Mouse (Mus musculus): Measurements from ENCODE around the gene Gm6169. TPM values are rescaled to one million over a fixed set of nuclear protein-coding genes. Genes with fewer than 3 reads are reported as not detected.
A peak's percentile ranks its signal among the peaks of the same experiment; 100 is the strongest.

Gm6169 gene
- polyA plus RNA-seq, 1 experiment from 2014 or later = 1.9 TPM

GRCm38 (mm10) chr13:97080201-97080600 is 18.8 kb downstream of the Gm6169 start:
- H3K27ac ChIP-seq (ENCODE audit: low read depth, low read length) = no peak overlapping the region
- ATAC-seq (replicated peaks; ENCODE audit: low FRiP score) = no peak
- 68% methylated on average over 2 of the region's 2 CpGs for WGBS

GRCm38 (mm10) chr13:97077556-97077955 is 21.5 kb downstream of the Gm6169 start:
- H3K27me3 ChIP-seq (replicated peaks; ENCODE audit: control insufficient read depth, insufficient read depth, low read length) = no peaks in the 10 kb centered on the region; the same call in 1 of the 2 replicates
- ATAC-seq (replicated peaks; ENCODE audit: low FRiP score) (no peak), DNase-seq (ENCODE audit: low spot score) (no peak)
- peaks cover 5% of the 10 kb centered on the region; the same call in 1 of the 2 replicates for H3K4me1 ChIP-seq (replicated peaks; ENCODE audit: control insufficient read depth, insufficient read depth, low read length)
- H3K4me3 ChIP-seq (ENCODE audit: low read depth, low read length) = no peak overlapping the region
- WGBS = 77% methylated on average over 2 of the region's 2 CpGs
- H3K9me3 ChIP-seq (ENCODE audit: control insufficient read depth, low read length) = no peaks in the 10 kb centered on the region
- H3K9ac ChIP-seq (ENCODE audit: low read depth, low read length) = no peak overlapping the region
- H3K4me2 ChIP-seq = no peak overlapping the region
- H3K36me3 ChIP-seq (ENCODE audit: control insufficient read depth, insufficient read depth, low read length) = no peaks in the 10 kb centered on the region
- no peak overlapping the region for H3K27ac ChIP-seq (ENCODE audit: low read depth, low read length)

More at GRCm38 (mm10) chr13:97080201-97080600, 18.8 kb downstream of the Gm6169 start:
- Histone ChIP-seq H3K4me1 (replicated peaks; ENCODE audit: control insufficient read depth, insufficient read depth, low read length) (peaks cover 5% of the 10 kb centered on the region; the same call in 1 of the 2 replicates), H3K4me2 (no peak overlapping the region), H3K9me3 (ENCODE audit: control insufficient read depth, low read length) (no peaks in the 10 kb centered on the region), H3K36me3 (ENCODE audit: control insufficient read depth, insufficient read depth, low read length) (no peaks in the 10 kb centered on the region), H3K4me3 (ENCODE audit: low read depth, low read length) (no peak overlapping the region), H3K9ac (ENCODE audit: low read depth, low read length) (no peak overlapping the region), H3K27me3 (replicated peaks; ENCODE audit: control insufficient read depth, insufficient read depth, low read length) (no peaks in the 10 kb centered on the region)
- no peak for DNase-seq (ENCODE audit: low spot score)

- no peaks in the 10 kb centered on the region for H3K9me3 ChIP-seq (ENCODE audit: control insufficient read depth, low read length)
- no peaks in the 10 kb centered on the region for H3K36me3 ChIP-seq (ENCODE audit: control insufficient read depth, insufficient read depth, low read length)
- H3K27ac ChIP-seq (ENCODE audit: low read depth, low read length) = no peak overlapping the region
- no peak overlapping the region for H3K4me3 ChIP-seq (ENCODE audit: low read depth, low read length)
- H3K27me3 ChIP-seq (replicated peaks; ENCODE audit: control insufficient read depth, insufficient read depth, low read length) = no peaks in the 10 kb centered on the region; the same call in 1 of the 2 replicates
- no peaks in the 10 kb centered on the region; the same call in 1 of the 2 replicates for H3K4me1 ChIP-seq (replicated peaks; ENCODE audit: control insufficient read depth, insufficient read depth, low read length)
- no peak overlapping the region for H3K9ac ChIP-seq (ENCODE audit: low read depth, low read length)
- DNase-seq (ENCODE audit: low spot score) (no peak), ATAC-seq (replicated peaks; ENCODE audit: low FRiP score) (no peak)
- WGBS = 54% methylated on average over 1 of the region's 1 CpGs
- H3K4me2 ChIP-seq = no peak overlapping the region
Measured at GRCm38 (mm10) chr13:97073497-97073896, 25.5 kb downstream of the Gm6169 start.

GRCm38 (mm10) chr13:97071626-97072241 is 27.3 kb downstream of the Gm6169 start:
- ATAC-seq (replicated peaks; ENCODE audit: low FRiP score) = peak; percentile 62
- Histone ChIP-seq H3K9ac (ENCODE audit: low read depth, low read length) (peak overlapping the region; percentile 91), H3K4me3 (ENCODE audit: low read depth, low read length) (peak overlapping the region; percentile 90), H3K4me1 (replicated peaks; ENCODE audit: control insufficient read depth, insufficient read depth, low read length) (peaks cover 4% of the 10 kb centered on the region; the same call in 1 of the 2 replicates), H3K27ac (ENCODE audit: low read depth, low read length) (peak overlapping the region; percentile 84), H3K9me3 (ENCODE audit: control insufficient read depth, low read length) (no peaks in the 10 kb centered on the region), H3K4me2 (peak overlapping the region; percentile 89), H3K36me3 (ENCODE audit: control insufficient read depth, insufficient read depth, low read length) (no peaks in the 10 kb centered on the region), H3K27me3 (replicated peaks; ENCODE audit: control insufficient read depth, insufficient read depth, low read length) (no peaks in the 10 kb centered on the region; the same call in 1 of the 2 replicates)
- under 1% methylated on average over 67 of the region's 76 CpGs for WGBS
- DNase-seq (ENCODE audit: low spot score) = peak; percentile 69

GRCm38 (mm10) chr13:97070931-97071625 is 28.0 kb downstream of the Gm6169 start:
- Histone ChIP-seq H3K27me3 (replicated peaks; ENCODE audit: control insufficient read depth, insufficient read depth, low read length) (no peaks in the 10 kb centered on the region; the same call in 1 of the 2 replicates), H3K9me3 (ENCODE audit: control insufficient read depth, low read length) (no peaks in the 10 kb centered on the region), H3K27ac (ENCODE audit: low read depth, low read length) (peak overlapping the region; percentile 84), H3K36me3 (ENCODE audit: control insufficient read depth, insufficient read depth, low read length) (no peaks in the 10 kb centered on the region), H3K4me3 (ENCODE audit: low read depth, low read length) (peak overlapping the region; percentile 90), H3K9ac (ENCODE audit: low read depth, low read length) (peak overlapping the region; percentile 91), H3K4me2 (peak overlapping the region; percentile 89), H3K4me1 (replicated peaks; ENCODE audit: control insufficient read depth, insufficient read depth, low read length) (peaks cover 7% of the 10 kb centered on the region; the same call in 1 of the 2 replicates)
- DNase-seq (ENCODE audit: low spot score) = peak; percentile 58
- peak; percentile 33 for ATAC-seq (replicated peaks; ENCODE audit: low FRiP score)
- under 1% methylated on average over 65 of the region's 85 CpGs for WGBS

DNA sequence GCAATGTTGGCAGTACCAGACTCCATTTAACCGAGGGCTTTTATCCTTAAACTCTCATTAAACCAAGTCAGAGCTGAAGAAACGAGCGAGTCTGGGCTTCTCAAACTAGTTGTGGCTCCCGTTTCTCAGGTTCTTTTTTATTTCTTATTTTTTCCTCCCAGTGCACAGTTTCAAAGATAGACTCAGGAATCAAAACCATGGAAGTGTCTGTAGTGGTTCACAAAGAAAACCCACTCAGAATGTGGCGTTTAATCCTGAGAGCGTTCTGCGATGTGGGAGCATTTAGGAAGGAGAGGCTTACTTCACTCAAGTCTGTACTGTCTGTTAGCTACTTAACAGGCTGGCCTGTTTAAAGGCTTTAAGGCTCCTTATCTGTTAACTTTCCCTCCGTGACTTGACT is 30.9 kb downstream of the Gm6169 start:
- Histone ChIP-seq H3K36me3 (ENCODE audit: control insufficient read depth, insufficient read depth, low read length) (no peaks in the 10 kb centered on the region), H3K4me3 (ENCODE audit: low read depth, low read length) (peak overlapping the region; percentile 33), H3K4me2 (peak overlapping the region; percentile 64), H3K9me3 (ENCODE audit: control insufficient read depth, low read length) (no peaks in the 10 kb centered on the region), H3K27ac (ENCODE audit: low read depth, low read length) (peak overlapping the region; percentile 89), H3K9ac (ENCODE audit: low read depth, low read length) (peak overlapping the region; percentile 59; the same call in 1 of the 2 replicates), H3K4me1 (replicated peaks; ENCODE audit: control insufficient read depth, insufficient read depth, low read length) (peaks cover 17% of the 10 kb centered on the region), H3K27me3 (replicated peaks; ENCODE audit: control insufficient read depth, insufficient read depth, low read length) (no peaks in the 10 kb centered on the region; the same call in 1 of the 2 replicates)
- DNase-seq (ENCODE audit: low spot score) = no peak
- WGBS = 60% methylated on average over 8 of the region's 8 CpGs
- ATAC-seq (replicated peaks; ENCODE audit: low FRiP score) = no peak

GRCm38 (mm10) chr13:97067691-97068090 is 31.3 kb downstream of the Gm6169 start:
- ATAC-seq (replicated peaks; ENCODE audit: low FRiP score) (no peak), DNase-seq (ENCODE audit: low spot score) (no peak)
- H3K9ac ChIP-seq (ENCODE audit: low read depth, low read length) = peak overlapping the region; percentile 59
- H3K4me1 ChIP-seq (replicated peaks; ENCODE audit: control insufficient read depth, insufficient read depth, low read length) = peaks cover 17% of the 10 kb centered on the region
- 27% methylated on average over 6 of the region's 6 CpGs for WGBS
- no peaks in the 10 kb centered on the region for H3K9me3 ChIP-seq (ENCODE audit: control insufficient read depth, low read length)
- H3K27ac ChIP-seq (ENCODE audit: low read depth, low read length) = peak overlapping the region; percentile 89
- no peaks in the 10 kb centered on the region for H3K36me3 ChIP-seq (ENCODE audit: control insufficient read depth, insufficient read depth, low read length)
- H3K4me2 ChIP-seq = peak overlapping the region; percentile 64
- peak overlapping the region; percentile 33 for H3K4me3 ChIP-seq (ENCODE audit: low read depth, low read length)
- H3K27me3 ChIP-seq (replicated peaks; ENCODE audit: control insufficient read depth, insufficient read depth, low read length) = no peaks in the 10 kb centered on the region; the same call in 1 of the 2 replicates

DNA sequence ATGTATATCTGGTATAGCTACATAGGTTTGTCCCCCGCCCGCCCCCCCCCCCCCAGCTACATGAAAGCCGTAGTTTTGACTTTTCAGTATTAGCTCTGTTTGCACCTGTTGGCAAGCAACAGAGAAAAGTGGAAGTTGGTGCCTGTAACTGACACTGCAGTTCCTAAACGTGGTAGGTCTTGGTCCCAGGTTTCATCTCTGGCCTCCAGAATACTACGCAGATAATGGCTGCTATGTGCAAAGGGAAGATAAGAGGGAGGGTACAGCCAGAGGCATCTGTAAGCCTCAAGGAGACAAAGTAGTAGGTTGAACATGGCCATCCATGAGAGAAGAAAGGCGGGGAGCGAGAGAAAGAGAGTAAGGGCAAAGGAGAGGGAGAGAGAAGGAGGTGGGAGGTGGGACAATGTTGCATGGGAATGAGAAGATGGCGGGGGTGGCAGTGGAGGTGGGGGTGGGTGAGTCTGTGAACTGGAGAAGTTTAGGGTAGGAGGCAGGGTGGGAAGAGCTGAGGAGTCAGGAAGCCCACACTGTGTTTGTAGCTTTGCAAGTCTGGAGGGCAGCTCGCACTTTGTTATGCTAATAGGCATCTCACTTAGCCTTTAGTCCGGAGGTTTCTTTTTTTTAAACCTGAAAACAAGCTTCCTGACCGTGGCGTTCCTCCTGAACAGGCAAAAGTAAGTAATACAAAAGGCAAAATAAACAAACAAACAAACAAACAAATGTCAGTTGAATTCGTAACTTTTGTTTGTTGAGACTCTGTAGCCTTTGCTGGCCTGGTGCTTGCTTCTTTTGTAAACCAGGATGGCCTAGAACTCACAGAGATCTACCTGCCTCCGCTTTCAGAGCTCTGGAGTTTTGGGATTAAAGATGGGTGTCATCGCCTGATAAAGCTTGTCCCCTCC is 32.1 kb downstream of the Gm6169 start, which contains the start of gene Fam169a:
TSS of gene Fam169a (plus strand) at position 638 of the 902 bp plus-strand sequence.
- WGBS = 44% methylated on average over 15 of the region's 15 CpGs
- peak within 1 kb of the TSS; percentile 64 for H3K4me2 ChIP-seq
- peaks cover 17% of the 10 kb centered on the region for H3K4me1 ChIP-seq (replicated peaks; ENCODE audit: control insufficient read depth, insufficient read depth, low read length)
- peak within 1 kb of the TSS; percentile 89 for H3K27ac ChIP-seq (ENCODE audit: low read depth, low read length)
- peak within 1 kb of the TSS; percentile 33 for H3K4me3 ChIP-seq (ENCODE audit: low read depth, low read length)
- H3K36me3 ChIP-seq (ENCODE audit: control insufficient read depth, insufficient read depth, low read length) = no peaks in the 10 kb centered on the region
- H3K27me3 ChIP-seq (replicated peaks; ENCODE audit: control insufficient read depth, insufficient read depth, low read length) = no peaks in the 10 kb centered on the region; the same call in 1 of the 2 replicates
- peak within 1 kb of the TSS; percentile 59 for H3K9ac ChIP-seq (ENCODE audit: low read depth, low read length)
- H3K9me3 ChIP-seq (ENCODE audit: control insufficient read depth, low read length) = no peaks in the 10 kb centered on the region
- ATAC-seq (replicated peaks; ENCODE audit: low FRiP score) (peak; percentile 90), DNase-seq (ENCODE audit: low spot score) (no peak)

Data from liver, embryonic 11.5 days (tissue).